Mouse (Mus musculus) intestine, embryonic 16.5 days (tissue): ENCODE measurements around the gene Gm6164. TPM values are rescaled to one million over a fixed set of nuclear protein-coding genes. Genes with fewer than 3 reads are reported as not detected.
"Not testable (repeated sequence)": the region's sequence is repeated elsewhere in the genome, so short reads cannot be mapped to it uniquely, and the experiment has no call there.

Source experiments
- ATAC-seq: fragments of 200-750 bp; cut with Nextera tagmentation; 2 replicates; pipeline ENCODE4 v1.8.0; 2017; ENCODE audit warnings: moderate TSS enrichment, moderate library complexity
- H3K27ac ChIP-seq: fragments of 300-500 bp; sonication (generic); 2 replicates; pipeline ENCODE4 v1.5.1; 2014; ENCODE audit warnings: mild to moderate bottlenecking, low read length
- H3K27me3 ChIP-seq: fragments of 300-500 bp; sonication (generic); replicated peaks from 2 replicates; pipeline ENCODE4 v1.6.1; 2014; ENCODE audit warnings: low read length, control low read depth, mixed read lengths; ENCODE audit not compliant: control insufficient read depth, insufficient read depth
- H3K36me3 ChIP-seq: fragments of 300-500 bp; sonication (generic); 2 replicates; pipeline ENCODE4 v1.6.1; 2014; ENCODE audit warnings: low read length, control low read depth; ENCODE audit not compliant: control insufficient read depth, insufficient read depth
- H3K4me1 ChIP-seq: fragments of 300-500 bp; sonication (generic); 2 replicates; pipeline ENCODE4 v1.6.1; 2014; ENCODE audit warnings: low read length, control low read depth, mixed read lengths; ENCODE audit not compliant: control insufficient read depth, insufficient read depth
- H3K4me2 ChIP-seq: fragments of 300-500 bp; sonication (generic); 2 replicates; pipeline ENCODE4 v1.6.1; 2014; ENCODE audit warnings: low read depth, low read length, control low read depth
- H3K4me3 ChIP-seq: fragments of 300-500 bp; sonication (generic); 2 replicates; pipeline ENCODE4 v1.5.1; 2014; ENCODE audit warnings: mild to moderate bottlenecking, low read length
- H3K9ac ChIP-seq: fragments of 300-500 bp; sonication (generic); 2 replicates; pipeline ENCODE4 v1.6.1; 2014; ENCODE audit warnings: low read depth, low read length
- H3K9me3 ChIP-seq: fragments of 300-500 bp; sonication (generic); 2 replicates; pipeline ENCODE4 v1.6.1; 2016; ENCODE audit warnings: low read length, control low read depth; ENCODE audit not compliant: control insufficient read depth
- WGBS: fragments of 180-500 bp; shearing (Covaris S2); extraction: QIAGEN DNeasy Blood & Tissue Kit; methylation state at CpG from one replicate; pipeline ENCODE4 v1.1.7; 2014; 5-methylcytosine and 5-hydroxymethylcytosine counted together
- polyA plus RNA-seq: library from polyadenylated mRNA; unstranded; fragments of >200 nt; fragmentation: Nextera tagmentation; extraction: Ambion mirVana; gene quantifications from 2 replicates; pipeline ENCODE4 v1.2.1, GENCODE M21; 2015

Gene Gm6164
- polyA plus RNA-seq: not detected in 2 replicates

DNA sequence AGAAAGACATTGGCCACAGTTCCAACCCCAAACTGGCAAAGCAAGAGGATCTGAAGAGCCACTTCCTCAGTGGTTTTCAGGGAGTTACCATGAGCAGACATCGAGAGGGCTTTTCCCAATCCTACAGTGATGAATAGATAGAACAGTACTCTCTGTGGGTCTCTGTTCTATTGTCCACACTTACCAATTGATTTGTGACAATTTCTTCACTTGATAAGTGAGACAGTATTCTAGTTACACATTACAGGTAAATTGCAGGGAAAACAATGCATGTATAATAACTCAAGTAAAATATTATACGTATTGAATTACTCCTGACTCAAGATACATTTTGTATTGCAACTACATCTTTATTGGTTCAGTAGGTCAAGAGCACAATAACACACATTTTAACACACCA lies at the start of gene Gm6164:
Gm6164 (minus strand) TSS at position 101 of the 400 bp plus-strand sequence.
- ATAC-seq, H3K4me1 ChIP-seq: not testable (repeated sequence)

DNA sequence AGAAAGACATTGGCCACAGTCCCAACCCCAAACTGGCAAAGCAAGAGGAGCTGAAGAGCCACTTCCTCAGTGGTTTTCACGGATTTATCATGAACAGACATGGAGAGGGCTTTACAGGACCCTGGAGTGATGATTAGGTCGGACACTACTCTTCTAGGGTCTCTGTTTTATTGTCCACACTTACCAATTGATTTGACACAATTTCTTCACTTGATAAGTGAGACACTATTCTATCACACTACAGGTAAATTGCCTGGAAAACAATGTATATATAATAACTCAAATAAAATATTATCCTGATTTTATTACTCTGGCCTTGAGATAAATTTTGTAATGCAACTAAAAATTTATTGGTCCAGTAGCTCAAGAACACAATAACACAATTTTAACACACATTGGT lies 28.3 kb upstream of the Gm6164 start, which contains the start of gene Gm4498:
Gm4498 (minus strand) TSS at position 101 of the 400 bp plus-strand sequence.
- WGBS: no CpG with 5 or more reads among the region's 2 CpGs
- H3K27ac ChIP-seq: not testable (repeated sequence)

More for the DNA sequence above, at the start of gene Gm6164:
- H3K9me3 ChIP-seq, H3K27me3 ChIP-seq, H3K36me3 ChIP-seq, H3K27ac ChIP-seq, H3K4me3 ChIP-seq, H3K9ac ChIP-seq, H3K4me2 ChIP-seq: not testable (repeated sequence)
- no CpG with 5 or more reads among the region's 2 CpGs for WGBS

DNA sequence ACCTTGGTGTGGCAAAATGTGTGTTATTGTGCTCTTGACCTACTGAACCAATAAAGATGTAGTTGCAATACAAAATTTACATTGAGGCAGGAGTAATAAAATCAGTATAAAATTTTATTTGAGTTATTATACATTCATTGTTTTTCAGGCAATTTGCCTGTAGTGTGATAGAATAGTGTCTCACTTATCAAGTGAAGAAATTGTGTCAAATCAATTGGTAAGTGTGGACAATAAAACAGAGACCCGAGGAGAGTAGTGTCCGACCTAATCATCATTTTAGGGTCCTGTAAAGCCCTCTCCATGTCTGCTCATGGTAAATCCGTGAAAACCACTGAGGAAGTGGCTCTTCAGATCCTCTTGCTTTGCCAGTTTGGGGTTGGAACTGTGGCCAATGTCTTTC lies 12.0 kb downstream of the Gm6164 start, which contains the start of gene Vmn1r95:
Vmn1r95 (plus strand) TSS at position 301 of the 400 bp plus-strand sequence.
- not testable (repeated sequence) for H3K9me3 ChIP-seq, H3K36me3 ChIP-seq, H3K27ac ChIP-seq, H3K4me2 ChIP-seq, ATAC-seq, H3K4me3 ChIP-seq, H3K4me1 ChIP-seq, H3K9ac ChIP-seq, H3K27me3 ChIP-seq
- WGBS: no CpG with 5 or more reads among the region's 3 CpGs

More for the DNA sequence above, 28.3 kb upstream of the Gm6164 start, which contains the start of gene Gm4498:
- H3K4me1 ChIP-seq, H3K4me3 ChIP-seq, H3K9ac ChIP-seq, H3K36me3 ChIP-seq, H3K9me3 ChIP-seq, H3K27me3 ChIP-seq, H3K4me2 ChIP-seq, ATAC-seq: not testable (repeated sequence)

DNA sequence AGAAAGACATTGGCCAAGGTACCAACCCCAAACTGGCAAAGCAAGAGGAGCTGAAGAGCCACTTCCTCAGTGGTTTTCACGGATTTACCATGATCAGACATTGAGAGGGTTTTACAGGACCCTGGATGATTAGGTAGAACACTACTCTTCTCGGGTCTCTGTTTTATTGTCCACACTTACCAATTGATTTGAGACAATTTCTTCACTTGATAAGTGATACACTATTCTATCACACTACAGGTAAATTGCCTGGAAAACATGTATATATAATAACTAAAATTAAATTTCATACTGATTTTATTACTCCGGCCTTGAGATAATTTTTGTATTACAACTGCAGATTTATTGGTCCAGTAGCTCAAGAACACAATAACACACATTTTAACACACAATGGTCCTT lies 37.1 kb downstream of the Gm6164 start, which contains the start of gene Vmn1r94:
Vmn1r94 (minus strand) TSS at position 101 of the 400 bp plus-strand sequence.
- not testable (repeated sequence) for H3K27ac ChIP-seq, H3K4me2 ChIP-seq, H3K4me3 ChIP-seq, H3K27me3 ChIP-seq, ATAC-seq, H3K9ac ChIP-seq, H3K9me3 ChIP-seq, H3K36me3 ChIP-seq, H3K4me1 ChIP-seq
- no CpG with 5 or more reads among the region's 3 CpGs for WGBS

Other genes starting within 250 kb of the Gm6164 start
- gene Ceacam20, start 240.2 kb downstream of the Gm6164 start, polyA plus RNA-seq: 3.5 and 6.5 TPM in 2 replicates
- gene Nlrp9b, start 214.1 kb downstream of the Gm6164 start, polyA plus RNA-seq: 0.75 and 0.76 TPM in 2 replicates
- gene Vmn1r91, start 105.9 kb downstream of the Gm6164 start, polyA plus RNA-seq: not detected in 2 replicates
- not detected in 2 replicates for gene Gm16442, start 83.0 kb downstream of the Gm6164 start, polyA plus RNA-seq
- gene Vmn1r93, start 66.5 kb downstream of the Gm6164 start, polyA plus RNA-seq: not detected in 2 replicates
- gene Vmn1r94, start 37.2 kb downstream of the Gm6164 start, polyA plus RNA-seq: not detected in 2 replicates
- gene Vmn1r95, start 11.9 kb downstream of the Gm6164 start, polyA plus RNA-seq: not detected in 2 replicates
- not detected in 2 replicates for gene Gm4498, start 28.2 kb upstream of the Gm6164 start, polyA plus RNA-seq
- not detected in 2 replicates for gene Gm5890, start 57.2 kb upstream of the Gm6164 start, polyA plus RNA-seq
- gene Gm4133, start 128.5 kb upstream of the Gm6164 start, polyA plus RNA-seq: not detected in 2 replicates
- gene Gm5728, start 169.8 kb upstream of the Gm6164 start, polyA plus RNA-seq: not detected in 2 replicates
- gene Vmn1r100, start 212.3 kb upstream of the Gm6164 start, polyA plus RNA-seq: not detected in 2 replicates
- not detected in 2 replicates for gene Vmn1r101, start 237.0 kb upstream of the Gm6164 start, polyA plus RNA-seq